Mouse (Mus musculus): Measurements from ENCODE around the gene Wdr72. TPM values are rescaled to one million over a fixed set of nuclear protein-coding genes. Genes with fewer than 3 reads are reported as not detected.
A peak's percentile ranks its signal among the peaks of the same experiment; 100 is the strongest.

The Wdr72 gene
- polyA plus RNA-seq, 1 experiment = 0.18 TPM

GRCm38 (mm10) chr9:74110461-74110816, 283 bp downstream of the Wdr72 start:
- H3K4me3 ChIP-seq (replicated peaks; ENCODE audit: insufficient read depth, low read depth, low read length) = no peak overlapping the region
- no peaks in the 10 kb centered on the region for H3K27me3 ChIP-seq (ENCODE audit: control insufficient read depth, insufficient read depth, low read length)
- H3K27ac ChIP-seq (ENCODE audit: insufficient read depth, low read length) = no peak overlapping the region
- no peaks in the 10 kb centered on the region for H3K4me1 ChIP-seq (ENCODE audit: control insufficient read depth, insufficient read depth, low read length)
- no peak for TF ChIP-seq CTCF (IDR thresholded peaks at IDR 0.05; ENCODE audit: borderline replicate concordance, insufficient read depth, low read depth, low read length)
- no peak for TF ChIP-seq POLR2A (IDR thresholded peaks at IDR 0.05; ENCODE audit: borderline replicate concordance, insufficient read depth, low read length)
- DNase-seq = no peak
- 8% methylated on average over 7 of the region's 7 CpGs for WGBS

DNA sequence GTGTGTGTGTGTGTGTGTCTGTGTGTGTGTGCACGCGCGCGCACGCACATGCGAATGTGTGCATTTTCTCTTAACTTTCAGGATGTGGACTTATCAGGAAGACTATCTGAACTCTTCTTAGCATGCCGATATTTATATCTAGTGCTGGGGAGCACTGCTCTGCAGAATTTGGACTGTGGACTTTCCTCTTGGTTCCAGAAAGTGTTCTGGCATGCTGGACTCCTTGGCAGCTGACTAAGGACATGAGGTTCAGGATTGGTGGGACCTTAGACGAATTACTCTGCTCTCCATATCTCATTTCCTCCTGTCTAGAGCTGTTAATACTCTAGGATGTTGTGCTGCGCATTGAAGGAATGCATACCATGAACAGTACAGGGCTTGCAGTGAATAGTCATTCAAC, 2.4 kb downstream of the Wdr72 start:
- Histone ChIP-seq H3K27me3 (ENCODE audit: control insufficient read depth, insufficient read depth, low read length) (no peaks in the 10 kb centered on the region), H3K27ac (ENCODE audit: insufficient read depth, low read length) (no peak overlapping the region), H3K4me1 (ENCODE audit: control insufficient read depth, insufficient read depth, low read length) (no peaks in the 10 kb centered on the region), H3K4me3 (replicated peaks; ENCODE audit: insufficient read depth, low read depth, low read length) (no peak overlapping the region)
- TF ChIP-seq CTCF (IDR thresholded peaks at IDR 0.05; ENCODE audit: borderline replicate concordance, insufficient read depth, low read depth, low read length) (no peak), POLR2A (IDR thresholded peaks at IDR 0.05; ENCODE audit: borderline replicate concordance, insufficient read depth, low read length) (no peak)
- no peak for DNase-seq
- WGBS = 91% methylated on average over 9 of the region's 9 CpGs

DNA sequence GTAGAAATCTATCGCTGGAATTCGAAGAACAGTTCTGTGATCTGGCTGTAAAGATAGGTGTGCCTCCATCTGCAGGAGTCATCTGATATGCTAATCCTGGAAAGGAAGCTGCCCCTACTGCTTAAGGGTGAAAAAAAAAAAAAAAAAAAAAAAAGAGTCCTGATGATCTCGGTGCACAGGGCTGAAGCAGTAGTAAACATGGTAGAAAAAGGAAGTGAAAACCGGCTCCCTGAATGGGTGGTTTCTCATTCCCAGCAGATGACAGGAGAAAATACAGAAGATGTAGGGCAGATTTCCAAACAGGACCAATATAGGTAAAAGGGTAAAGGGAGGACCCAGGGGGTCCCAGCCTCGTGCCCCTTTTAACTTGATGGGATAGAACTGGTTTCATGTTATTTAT, 16.1 kb downstream of the Wdr72 start:
- no peaks in the 10 kb centered on the region for H3K4me1 ChIP-seq (ENCODE audit: control insufficient read depth, insufficient read depth, low read length)
- 72% methylated on average over 5 of the region's 5 CpGs for WGBS
- no peak for DNase-seq

GRCm38 (mm10) chr9:74134010-74134409, 23.9 kb downstream of the Wdr72 start:
- no peak for DNase-seq
- WGBS = 85% methylated on average over 2 of the region's 2 CpGs
- no peaks in the 10 kb centered on the region for H3K27me3 ChIP-seq (ENCODE audit: control insufficient read depth, insufficient read depth, low read length)
- no peak overlapping the region for H3K4me3 ChIP-seq (replicated peaks; ENCODE audit: insufficient read depth, low read depth, low read length)
- H3K4me1 ChIP-seq (ENCODE audit: control insufficient read depth, insufficient read depth, low read length) = no peaks in the 10 kb centered on the region
- TF ChIP-seq CTCF (IDR thresholded peaks at IDR 0.05; ENCODE audit: borderline replicate concordance, insufficient read depth, low read depth, low read length) = no peak
- no peak for TF ChIP-seq POLR2A (IDR thresholded peaks at IDR 0.05; ENCODE audit: borderline replicate concordance, insufficient read depth, low read length)
- H3K27ac ChIP-seq (ENCODE audit: insufficient read depth, low read length) = no peak overlapping the region

More for the DNA sequence above, 16.1 kb downstream of the Wdr72 start:
- Histone ChIP-seq H3K27ac (ENCODE audit: insufficient read depth, low read length) (no peak overlapping the region), H3K4me3 (replicated peaks; ENCODE audit: insufficient read depth, low read depth, low read length) (no peak overlapping the region), H3K27me3 (ENCODE audit: control insufficient read depth, insufficient read depth, low read length) (no peaks in the 10 kb centered on the region)
- TF ChIP-seq CTCF (IDR thresholded peaks at IDR 0.05; ENCODE audit: borderline replicate concordance, insufficient read depth, low read depth, low read length) (no peak), POLR2A (IDR thresholded peaks at IDR 0.05; ENCODE audit: borderline replicate concordance, insufficient read depth, low read length) (no peak)

GRCm38 (mm10) chr9:74141864-74142263, 31.7 kb downstream of the Wdr72 start:
- peak; percentile 40 to 57 for DNase-seq

GRCm38 (mm10) chr9:74142705-74143104, 32.5 kb downstream of the Wdr72 start:
- no peak overlapping the region for H3K4me3 ChIP-seq (replicated peaks; ENCODE audit: insufficient read depth, low read depth, low read length)
- no peak for DNase-seq
- WGBS = 51% methylated on average over 2 of the region's 2 CpGs
- no peaks in the 10 kb centered on the region for H3K4me1 ChIP-seq (ENCODE audit: control insufficient read depth, insufficient read depth, low read length)
- no peaks in the 10 kb centered on the region for H3K27me3 ChIP-seq (ENCODE audit: control insufficient read depth, insufficient read depth, low read length)
- H3K27ac ChIP-seq (ENCODE audit: insufficient read depth, low read length) = no peak overlapping the region
- no peak for TF ChIP-seq POLR2A (IDR thresholded peaks at IDR 0.05; ENCODE audit: borderline replicate concordance, insufficient read depth, low read length)
- no peak for TF ChIP-seq CTCF (IDR thresholded peaks at IDR 0.05; ENCODE audit: borderline replicate concordance, insufficient read depth, low read depth, low read length)

More at GRCm38 (mm10) chr9:74141864-74142263, 31.7 kb downstream of the Wdr72 start:
- no peaks in the 10 kb centered on the region for H3K4me1 ChIP-seq (ENCODE audit: control insufficient read depth, insufficient read depth, low read length)
- TF ChIP-seq CTCF (IDR thresholded peaks at IDR 0.05; ENCODE audit: borderline replicate concordance, insufficient read depth, low read depth, low read length) = peak; percentile 95
- TF ChIP-seq POLR2A (IDR thresholded peaks at IDR 0.05; ENCODE audit: borderline replicate concordance, insufficient read depth, low read length) = no peak
- no peak overlapping the region for H3K4me3 ChIP-seq (replicated peaks; ENCODE audit: insufficient read depth, low read depth, low read length)
- H3K27me3 ChIP-seq (ENCODE audit: control insufficient read depth, insufficient read depth, low read length) = no peaks in the 10 kb centered on the region
- H3K27ac ChIP-seq (ENCODE audit: insufficient read depth, low read length) = no peak overlapping the region
- 6% methylated on average over 3 of the region's 3 CpGs for WGBS

DNA sequence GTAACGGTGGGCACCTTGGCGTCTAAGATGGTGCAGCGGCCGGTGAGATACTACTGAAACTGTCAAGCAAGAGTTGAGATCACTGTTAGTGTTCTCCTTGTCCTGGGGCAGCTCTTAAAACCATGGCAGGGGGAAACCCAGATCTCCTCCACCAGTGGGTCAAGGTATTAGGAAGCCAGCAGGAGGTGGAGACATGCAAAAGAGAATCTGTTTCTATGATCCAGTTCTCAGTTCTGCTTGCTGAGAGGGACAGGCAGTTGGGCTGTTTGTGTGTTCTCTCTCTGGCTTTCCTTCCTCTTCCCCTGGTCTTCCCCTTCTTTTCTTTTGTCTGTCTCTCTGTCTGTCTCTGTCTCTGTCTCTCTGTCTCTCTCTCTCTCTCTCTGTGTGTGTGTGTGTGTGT, 35.0 kb downstream of the Wdr72 start:
- 96% methylated on average over 4 of the region's 4 CpGs for WGBS
- Histone ChIP-seq H3K27ac (ENCODE audit: insufficient read depth, low read length) (no peak overlapping the region), H3K4me1 (ENCODE audit: control insufficient read depth, insufficient read depth, low read length) (no peaks in the 10 kb centered on the region), H3K27me3 (ENCODE audit: control insufficient read depth, insufficient read depth, low read length) (no peaks in the 10 kb centered on the region), H3K4me3 (replicated peaks; ENCODE audit: insufficient read depth, low read depth, low read length) (no peak overlapping the region)
- DNase-seq = no peak
- TF ChIP-seq CTCF (IDR thresholded peaks at IDR 0.05; ENCODE audit: borderline replicate concordance, insufficient read depth, low read depth, low read length) (no peak), POLR2A (IDR thresholded peaks at IDR 0.05; ENCODE audit: borderline replicate concordance, insufficient read depth, low read length) (no peak)

GRCm38 (mm10) chr9:74148306-74148705, 38.1 kb downstream of the Wdr72 start:
- no peak for DNase-seq
- TF ChIP-seq CTCF (IDR thresholded peaks at IDR 0.05; ENCODE audit: borderline replicate concordance, insufficient read depth, low read depth, low read length) (no peak), POLR2A (IDR thresholded peaks at IDR 0.05; ENCODE audit: borderline replicate concordance, insufficient read depth, low read length) (no peak)
- 28% methylated on average over 8 of the region's 8 CpGs for WGBS
- H3K4me1 ChIP-seq (ENCODE audit: control insufficient read depth, insufficient read depth, low read length) = no peaks in the 10 kb centered on the region
- H3K4me3 ChIP-seq (replicated peaks; ENCODE audit: insufficient read depth, low read depth, low read length) = no peak overlapping the region
- H3K27ac ChIP-seq (ENCODE audit: insufficient read depth, low read length) = no peak overlapping the region
- no peaks in the 10 kb centered on the region for H3K27me3 ChIP-seq (ENCODE audit: control insufficient read depth, insufficient read depth, low read length)
